Mouse (Mus musculus) CH12.LX (cell line): ENCODE data around the gene Rnf10. TPM values are rescaled to one million over a fixed set of nuclear protein-coding genes. Genes with fewer than 3 reads are reported as not detected.

ENCODE experiments used
- DNase-seq: peaks from one replicate; pipeline ENCODE4 v3.0.0-alpha.2; 2013; ENCODE audit errors: extremely low read depth
- H3K27ac ChIP-seq: 2 replicates; pipeline ENCODE4 v1.5.1; 2012; ENCODE audit warnings: low read depth, mild to moderate bottlenecking, control low read depth, moderate library complexity; ENCODE audit not compliant: insufficient read depth
- H3K27me3 ChIP-seq: replicated peaks from 2 replicates; pipeline ENCODE3; 2012; ENCODE audit warnings: inconsistent platforms
- H3K36me3 ChIP-seq, 2 experiments: replicated peaks in 1 of 2; 2 replicates each; pipeline versions ENCODE3 to v1.6.1; 2012; ENCODE audit warnings: inconsistent platforms in 1 of 2, low read length in 1 of 2, mild to moderate bottlenecking in 1 of 2, mixed read lengths in 1 of 2, moderate library complexity in 1 of 2; ENCODE audit not compliant: control insufficient read depth in 1 of 2, insufficient read depth in 1 of 2
- H3K4me1 ChIP-seq, 2 experiments: 2 replicates each; pipeline ENCODE4 v1.6.1; 2012; ENCODE audit warnings: inconsistent platforms in 1 of 2, moderate library complexity in 1 of 2; ENCODE audit not compliant: insufficient read depth in 2 of 2, control insufficient read depth in 1 of 2
- H3K4me2 ChIP-seq: 2 replicates; pipeline ENCODE4 v1.6.1; 2012; ENCODE audit warnings: low read depth, mild to moderate bottlenecking, control low read depth; ENCODE audit not compliant: poor library complexity, insufficient read depth, severe bottlenecking
- H3K4me3 ChIP-seq, 3 experiments: fragments of 150-350 bp in 1 of 3; sonication (generic) in 1 of 3; replicated peaks in 1 of 3; 2 replicates each; pipeline versions ENCODE3 to v1.5.1; 2011 to 2012; ENCODE audit warnings: low read depth in 2 of 3, low read length in 2 of 3, mild to moderate bottlenecking in 2 of 3, moderate library complexity in 2 of 3, control low read depth in 1 of 3, improper control_type of control experiment in 1 of 3, inconsistent platforms in 1 of 3, mixed read lengths in 1 of 3; ENCODE audit not compliant: poor library complexity in 1 of 3
- H3K79me2 ChIP-seq: replicated peaks from 2 replicates; pipeline ENCODE4 v1.6.1; 2012; ENCODE audit warnings: mild to moderate bottlenecking, moderate library complexity; ENCODE audit not compliant: control insufficient read depth, poor library complexity, insufficient read depth, severe bottlenecking; ENCODE audit errors: extremely low read depth
- H3K9ac ChIP-seq: 2 replicates; pipeline ENCODE4 v1.6.1; 2012; ENCODE audit warnings: low read depth, mild to moderate bottlenecking, control low read depth, moderate library complexity; ENCODE audit not compliant: insufficient read depth
- H3K9me3 ChIP-seq: replicated peaks from 2 replicates; pipeline ENCODE3; 2012; ENCODE audit warnings: low read length, inconsistent platforms, mixed read lengths
- BHLHE40 ChIP-seq: IDR thresholded peaks from 2 replicates; pipeline ENCODE4 v1.6.1; 2011; ENCODE audit warnings: mild to moderate bottlenecking, low read depth, low read length, improper control_type of control experiment
- CHD1 ChIP-seq: IDR thresholded peaks from 2 replicates; pipeline ENCODE4 v1.6.1; 2012; ENCODE audit warnings: low read depth, low read length, improper control_type of control experiment, inconsistent platforms
- CHD2 ChIP-seq: IDR thresholded peaks from 2 replicates; pipeline ENCODE4 v1.6.1; 2011; ENCODE audit warnings: low read length, improper control_type of control experiment
- CTCF ChIP-seq, 2 experiments: IDR thresholded peaks in 1 of 2; conservative IDR thresholded peaks in 1 of 2; 2 replicates each; pipeline ENCODE4 v1.5.1; 2011 to 2012; ENCODE audit warnings: low read depth in 2 of 2, low read length in 2 of 2, improper control_type of control experiment in 1 of 2, inconsistent platforms in 1 of 2, mild to moderate bottlenecking in 1 of 2, moderate library complexity in 1 of 2
- ELF1 ChIP-seq: IDR thresholded peaks from 2 replicates; pipeline ENCODE4 v1.6.1; 2014; ENCODE audit warnings: low read depth, mild to moderate bottlenecking, inconsistent platforms, low read length, improper control_type of control experiment
- EP300 ChIP-seq: IDR thresholded peaks from 2 replicates; pipeline ENCODE4 v1.6.1; 2011; ENCODE audit warnings: low read length, improper control_type of control experiment
- ETS1 ChIP-seq: conservative IDR thresholded peaks from 2 replicates; pipeline ENCODE4 v1.6.1; 2012; ENCODE audit warnings: low read depth, mild to moderate bottlenecking, inconsistent platforms, low read length, improper control_type of control experiment, moderate library complexity
- KAT2A ChIP-seq: IDR thresholded peaks from 2 replicates; pipeline ENCODE4 v1.6.1; 2012; ENCODE audit warnings: low read length, improper control_type of control experiment, inconsistent platforms; ENCODE audit not compliant: insufficient replicate concordance
- MAX ChIP-seq: IDR thresholded peaks from 2 replicates; pipeline ENCODE4 v1.6.1; 2011; ENCODE audit warnings: low read length, improper control_type of control experiment
- MAZ ChIP-seq: IDR thresholded peaks from 2 replicates; pipeline ENCODE4 v1.6.1; 2012; ENCODE audit warnings: low read depth, mild to moderate bottlenecking, inconsistent platforms, low read length, improper control_type of control experiment, moderate library complexity
- MEF2A ChIP-seq: IDR thresholded peaks from 2 replicates; pipeline ENCODE4 v1.6.1; 2014; ENCODE audit warnings: low read depth, mild to moderate bottlenecking, inconsistent platforms, low read length, improper control_type of control experiment, borderline replicate concordance
- MXI1 ChIP-seq: IDR thresholded peaks from 2 replicates; pipeline ENCODE4 v1.6.1; 2011; ENCODE audit warnings: mild to moderate bottlenecking, low read depth, low read length, improper control_type of control experiment
- MYC ChIP-seq: IDR thresholded peaks from 2 replicates; pipeline ENCODE4 v1.6.1; 2011; ENCODE audit warnings: low read depth, mild to moderate bottlenecking, improper control_type of control experiment, low read length
- PAX5 ChIP-seq: IDR thresholded peaks from 2 replicates; pipeline ENCODE4 v1.6.1; 2012; ENCODE audit warnings: low read length, inconsistent platforms, mixed read lengths
- POLR2AphosphoS2 ChIP-seq: IDR thresholded peaks from 2 replicates; pipeline ENCODE4 v1.6.1; 2011; ENCODE audit warnings: low read depth, low read length, improper control_type of control experiment
- RAD21 ChIP-seq: IDR thresholded peaks from 2 replicates; pipeline ENCODE4 v1.6.1; 2011; ENCODE audit warnings: low read depth, mild to moderate bottlenecking, low read length, improper control_type of control experiment, moderate library complexity
- RCOR1 ChIP-seq: conservative IDR thresholded peaks from 2 replicates; pipeline ENCODE4 v1.6.1; 2012; ENCODE audit warnings: low read depth, mild to moderate bottlenecking, inconsistent platforms, low read length, improper control_type of control experiment
- SIN3A ChIP-seq: IDR thresholded peaks from 2 replicates; pipeline ENCODE4 v1.6.1; 2012; ENCODE audit warnings: low read length, improper control_type of control experiment, inconsistent platforms
- SMC3 ChIP-seq: IDR thresholded peaks from 2 replicates; pipeline ENCODE4 v1.6.1; 2011; ENCODE audit warnings: low read depth, low read length, improper control_type of control experiment
- TBP ChIP-seq: conservative IDR thresholded peaks from 2 replicates; pipeline ENCODE4 v1.6.1; 2011; ENCODE audit warnings: low read depth, low read length, improper control_type of control experiment
- TCF12 ChIP-seq: IDR thresholded peaks from 2 replicates; pipeline ENCODE4 v1.6.1; 2014; ENCODE audit warnings: low read depth, mild to moderate bottlenecking, inconsistent platforms, low read length, improper control_type of control experiment
- ZKSCAN1 ChIP-seq: IDR thresholded peaks from 2 replicates; pipeline ENCODE4 v1.6.1; 2012; ENCODE audit warnings: low read depth, inconsistent platforms, low read length, improper control_type of control experiment, borderline replicate concordance
- ZNF384 ChIP-seq: IDR thresholded peaks from 2 replicates; pipeline ENCODE4 v1.6.1; 2012; ENCODE audit warnings: low read depth, low read length, improper control_type of control experiment, inconsistent platforms
- dilution Hi-C: fragments of 300-500 bp; cut with MboI; formaldehyde crosslinking; loops from 2 replicates; pipeline ENCODE4 v1.14.3; 2020; ENCODE audit warnings: low sequenced_read_pairs; ENCODE audit not compliant: extremely low pct_unique_long_range_greater_than_20kb, extremely low pct_ligation_motif_present
- in situ Hi-C: fragments of 300-500 bp; cut with MboI; formaldehyde crosslinking; loops from 3 replicates; pipeline ENCODE4 v1.14.3; 2019; ENCODE audit warnings: low sequenced_read_pairs, low pct_ligation_motif_present, low pct_unique_long_range_greater_than_20kb, mixed read lengths
- polyA plus RNA-seq: library from polyadenylated mRNA; unstranded; fragments of >175 nt; gene quantifications from 2 replicates; pipeline ENCODE4 v1.2.1, GENCODE M21; 2012; ENCODE audit warnings: low read depth; ENCODE audit not compliant: insufficient read length
- total RNA-seq, 2 experiments: library from RNA; depleted of rRNA; stranded (reverse); fragments of 300-350 nt in 1 of 2; fragments of >200 nt in 1 of 2; gene quantifications; 2 replicates each; pipeline ENCODE4 v1.2.3; 2012 to 2014

The Rnf10 gene
- total and polyA plus RNA-seq, 3 experiments = 38.5 to 187 (median 63.6) TPM

GRCm38 (mm10) chr5:115212451-115212850 lies 60.2 kb downstream of the Rnf10 start:
- Histone ChIP-seq H3K4me1 (0 out of 4 replicates have a peak, but pooled peaks cover 0 to 2% of the 10 kb centered on the region in 2 experiments), H3K4me2 (no peak overlapping the region), H3K27me3 (peaks cover 3% of the 10 kb centered on the region), H3K27ac (no peak overlapping the region), H3K36me3 (no peaks in the 10 kb centered on the region), H3K9me3 (no peaks in the 10 kb centered on the region), H3K4me3 (no peak overlapping the region), H3K9ac (no peak overlapping the region), H3K79me2 (no peaks in the 10 kb centered on the region)
- dilution Hi-C loops (no loop called here), in situ Hi-C loops (no loop called here)
- DNase-seq = no peak
- TF ChIP-seq PAX5 = no peak
- TF ChIP-seq MEF2A = no peak
- no peak for TF ChIP-seq SMC3

GRCm38 (mm10) chr5:115210380-115210779 lies 62.3 kb downstream of the Rnf10 start:
- H3K9ac ChIP-seq = no peak overlapping the region
- H3K9me3 ChIP-seq = no peaks in the 10 kb centered on the region
- no peaks in the 10 kb centered on the region for H3K79me2 ChIP-seq
- dilution Hi-C loops = no loop called here
- H3K4me2 ChIP-seq = no peak overlapping the region
- no peaks in the 10 kb centered on the region for H3K36me3 ChIP-seq
- peaks cover 2% of the 10 kb centered on the region for H3K27me3 ChIP-seq
- H3K27ac ChIP-seq = no peak overlapping the region
- no peak overlapping the region for H3K4me3 ChIP-seq
- peaks cover 2 to 3% of the 10 kb centered on the region in 2 experiments; a peak in 1 of 4 replicates for H3K4me1 ChIP-seq
- in situ Hi-C loops = no loop called here
- TF ChIP-seq RAD21 = peak; percentile 56
- TF ChIP-seq MXI1 = no peak
- TF ChIP-seq KAT2A = no peak
- TF ChIP-seq CTCF (conservative IDR thresholded peaks at IDR 0.05 in 1 of 2, IDR thresholded peaks at IDR 0.05 in 1 of 2; ENCODE audit: low read depth in 2 of 2, low read length in 2 of 2) = peak in 1 of 2 experiments; percentile 71; a peak in 2 of 4 replicates
- TF ChIP-seq ZKSCAN1 = no peak
- TF ChIP-seq SMC3 = peak; percentile 48
- no peak for TF ChIP-seq MAX
- TF ChIP-seq MEF2A = no peak
- TF ChIP-seq, all 38 proteins: peak for 3
- peak; percentile 34 for DNase-seq

- H3K27ac ChIP-seq = no peak overlapping the region
- TF ChIP-seq MAZ = no peak
- TF ChIP-seq RCOR1 = no peak
- TF ChIP-seq ZNF384 = no peak
- no peak for TF ChIP-seq POLR2AphosphoS2
- TF ChIP-seq MYC = no peak
- TF ChIP-seq PAX5 = no peak
- no peak for TF ChIP-seq TBP
- TF ChIP-seq ETS1 = no peak
- TF ChIP-seq MAX = no peak
- no peak for TF ChIP-seq SIN3A
- TF ChIP-seq MEF2A = no peak
- TF ChIP-seq CTCF (conservative IDR thresholded peaks at IDR 0.05 in 1 of 2, IDR thresholded peaks at IDR 0.05 in 1 of 2; ENCODE audit: low read depth in 2 of 2, low read length in 2 of 2) = no peak
- TF ChIP-seq TCF12 = no peak
- no peak for TF ChIP-seq MXI1
- TF ChIP-seq BHLHE40 = no peak
- TF ChIP-seq ELF1 = no peak
- no peak for TF ChIP-seq CHD1
- TF ChIP-seq CHD2 = no peak
- no peak for TF ChIP-seq EP300
- no peak overlapping the region for H3K4me2 ChIP-seq
- H3K4me3 ChIP-seq = no peak overlapping the region
- DNase-seq = no peak
- in situ Hi-C loops (no loop called here), dilution Hi-C loops (no loop called here)
- H3K27me3 ChIP-seq = peaks cover 2% of the 10 kb centered on the region
- H3K4me1 ChIP-seq = peaks cover 3 to 4% of the 10 kb centered on the region in 2 experiments; a peak in 1 of 4 replicates
- no peak overlapping the region for H3K9ac ChIP-seq
- no peaks in the 10 kb centered on the region for H3K36me3 ChIP-seq
- no peaks in the 10 kb centered on the region for H3K9me3 ChIP-seq
- H3K79me2 ChIP-seq = no peaks in the 10 kb centered on the region
These were observed 64.1 kb downstream of the Rnf10 start for GRCm38 (mm10) chr5:115208601-115209000.
